Mouse (Mus musculus): ENCODE data around the gene Olfr743. TPM values are rescaled to one million over a fixed set of nuclear protein-coding genes. Genes with fewer than 3 reads are reported as not detected.

Gene Olfr743
- not detected for polyA plus RNA-seq (2014; fragmentation: Illumina TruSeq; extraction: RNeasy Lipid Tissue Mini Kit (QIAGEN cat#74804); ENCODE audit: low read depth, low replicate concordance)

GRCm38 (mm10) chr14:50521539-50521938 lies at the start of gene Olfr743:
Gene Olfr743 (plus strand): TSS chr14:50521839.

GRCm38 (mm10) chr14:50472438-50472837 lies 49.2 kb upstream of the Olfr743 start, which contains the start of gene Olfr741:
Gene Olfr741 (plus strand): TSS chr14:50472738.

GRCm38 (mm10) chr14:50503300-50503699 lies 18.3 kb upstream of the Olfr743 start, which contains the start of gene Olfr742:
Gene Olfr742 (plus strand): TSS chr14:50503600.

Other genes with a start within 250 kb of the Olfr743 start
- gene Olfr732, start 237.6 kb upstream of the Olfr743 start, polyA plus RNA-seq (2014; fragmentation: Illumina TruSeq; extraction: RNeasy Lipid Tissue Mini Kit (QIAGEN cat#74804); ENCODE audit: low read depth, low replicate concordance): not detected
- not detected for gene Olfr733, start 220.3 kb upstream of the Olfr743 start, polyA plus RNA-seq (2014; fragmentation: Illumina TruSeq; extraction: RNeasy Lipid Tissue Mini Kit (QIAGEN cat#74804); ENCODE audit: low read depth, low replicate concordance)
- gene Olfr734, start 195.1 kb upstream of the Olfr743 start, polyA plus RNA-seq (2014; fragmentation: Illumina TruSeq; extraction: RNeasy Lipid Tissue Mini Kit (QIAGEN cat#74804); ENCODE audit: low read depth, low replicate concordance): not detected
- gene Olfr735, start 173.0 kb upstream of the Olfr743 start, polyA plus RNA-seq (2014; fragmentation: Illumina TruSeq; extraction: RNeasy Lipid Tissue Mini Kit (QIAGEN cat#74804); ENCODE audit: low read depth, low replicate concordance): not detected
- 0.53 TPM for gene Tlr11, start 163.9 kb upstream of the Olfr743 start, polyA plus RNA-seq (2014; fragmentation: Illumina TruSeq; extraction: RNeasy Lipid Tissue Mini Kit (QIAGEN cat#74804); ENCODE audit: low read depth, low replicate concordance)
- not detected for gene Olfr736, start 140.7 kb upstream of the Olfr743 start, polyA plus RNA-seq (2014; fragmentation: Illumina TruSeq; extraction: RNeasy Lipid Tissue Mini Kit (QIAGEN cat#74804); ENCODE audit: low read depth, low replicate concordance)
- not detected for gene Olfr738, start 114.3 kb upstream of the Olfr743 start, polyA plus RNA-seq (2014; fragmentation: Illumina TruSeq; extraction: RNeasy Lipid Tissue Mini Kit (QIAGEN cat#74804); ENCODE audit: low read depth, low replicate concordance)
- not detected for gene Olfr739, start 103.2 kb upstream of the Olfr743 start, polyA plus RNA-seq (2014; fragmentation: Illumina TruSeq; extraction: RNeasy Lipid Tissue Mini Kit (QIAGEN cat#74804); ENCODE audit: low read depth, low replicate concordance)
- gene Olfr740, start 76.3 kb upstream of the Olfr743 start, polyA plus RNA-seq (2014; fragmentation: Illumina TruSeq; extraction: RNeasy Lipid Tissue Mini Kit (QIAGEN cat#74804); ENCODE audit: low read depth, low replicate concordance): not detected
- gene Olfr741, start 49.1 kb upstream of the Olfr743 start, polyA plus RNA-seq (2014; fragmentation: Illumina TruSeq; extraction: RNeasy Lipid Tissue Mini Kit (QIAGEN cat#74804); ENCODE audit: low read depth, low replicate concordance): not detected
- not detected for gene Olfr742, start 18.2 kb upstream of the Olfr743 start, polyA plus RNA-seq (2014; fragmentation: Illumina TruSeq; extraction: RNeasy Lipid Tissue Mini Kit (QIAGEN cat#74804); ENCODE audit: low read depth, low replicate concordance)
- gene Olfr744, start 93.0 kb downstream of the Olfr743 start, polyA plus RNA-seq (2014; fragmentation: Illumina TruSeq; extraction: RNeasy Lipid Tissue Mini Kit (QIAGEN cat#74804); ENCODE audit: low read depth, low replicate concordance): not detected
- gene Olfr745, start 117.5 kb downstream of the Olfr743 start, polyA plus RNA-seq (2014; fragmentation: Illumina TruSeq; extraction: RNeasy Lipid Tissue Mini Kit (QIAGEN cat#74804); ENCODE audit: low read depth, low replicate concordance): not detected
- gene Olfr746, start 125.2 kb downstream of the Olfr743 start, polyA plus RNA-seq (2014; fragmentation: Illumina TruSeq; extraction: RNeasy Lipid Tissue Mini Kit (QIAGEN cat#74804); ENCODE audit: low read depth, low replicate concordance): not detected
- not detected for gene Olfr747, start 171.4 kb downstream of the Olfr743 start, polyA plus RNA-seq (2014; fragmentation: Illumina TruSeq; extraction: RNeasy Lipid Tissue Mini Kit (QIAGEN cat#74804); ENCODE audit: low read depth, low replicate concordance)
- gene Olfr748, start 185.5 kb downstream of the Olfr743 start, polyA plus RNA-seq (2014; fragmentation: Illumina TruSeq; extraction: RNeasy Lipid Tissue Mini Kit (QIAGEN cat#74804); ENCODE audit: low read depth, low replicate concordance): not detected
- not detected for gene Olfr749, start 223.3 kb downstream of the Olfr743 start, polyA plus RNA-seq (2014; fragmentation: Illumina TruSeq; extraction: RNeasy Lipid Tissue Mini Kit (QIAGEN cat#74804); ENCODE audit: low read depth, low replicate concordance)